Mouse (Mus musculus) ES-E14 (cell line): ENCODE data around the gene Rasgef1b. TPM values are rescaled to one million over a fixed set of nuclear protein-coding genes. Genes with fewer than 3 reads are reported as not detected.
A peak's percentile ranks its signal among the peaks of the same experiment; 100 is the strongest.

ENCODE experiments used
- DNase-seq: peaks from one replicate; pipeline ENCODE4 v3.0.0-alpha.2; 2013; ENCODE audit warnings: low read depth, low spot score
- H3K27ac ChIP-seq: 2 replicates; pipeline ENCODE4 v1.5.1; 2012; ENCODE audit warnings: low read depth, mild to moderate bottlenecking, low read length, moderate library complexity, mixed read lengths; ENCODE audit not compliant: poor library complexity, insufficient read depth, severe bottlenecking
- H3K36me3 ChIP-seq: 2 replicates; pipeline ENCODE4 v1.6.1; 2012; ENCODE audit warnings: mild to moderate bottlenecking, low read length, moderate library complexity, mixed read lengths; ENCODE audit not compliant: control insufficient read depth, poor library complexity, insufficient read depth, severe bottlenecking
- H3K4me1 ChIP-seq, 2 experiments: fragments of 150-350 bp in 1 of 2; sonication (generic) in 1 of 2; 2 replicates each; pipeline ENCODE4 v1.6.1; 2012; ENCODE audit warnings: low read length in 2 of 2, mild to moderate bottlenecking in 1 of 2, mixed read lengths in 1 of 2; ENCODE audit not compliant: control insufficient read depth in 2 of 2, insufficient read depth in 2 of 2, poor library complexity in 1 of 2
- H3K4me3 ChIP-seq, 2 experiments: fragments of 150-350 bp in 1 of 2; sonication (generic) in 1 of 2; 2 replicates each; pipeline ENCODE4 v1.5.1; 2012; ENCODE audit warnings: low read length in 2 of 2, low read depth in 1 of 2, mild to moderate bottlenecking in 1 of 2, mixed read lengths in 1 of 2; ENCODE audit not compliant: insufficient read depth in 1 of 2, poor library complexity in 1 of 2, severe bottlenecking in 1 of 2
- H3K9ac ChIP-seq: 2 replicates; pipeline ENCODE4 v1.6.1; 2012; ENCODE audit warnings: low read depth, mild to moderate bottlenecking, low read length, mixed read lengths; ENCODE audit not compliant: poor library complexity, insufficient read depth, severe bottlenecking
- H3K9me3 ChIP-seq: fragments of 150-350 bp; sonication (generic); 2 replicates; pipeline ENCODE4 v1.6.1; 2012; ENCODE audit warnings: low read depth, mild to moderate bottlenecking, low read length; ENCODE audit not compliant: control insufficient read depth, insufficient read depth
- CHD2 ChIP-seq: IDR thresholded peaks from 2 replicates; pipeline ENCODE4 v1.6.1; 2014; ENCODE audit warnings: mild to moderate bottlenecking, low read depth, low read length, inconsistent platforms
- HCFC1 ChIP-seq: IDR thresholded peaks from 2 replicates; pipeline ENCODE4 v1.6.1; 2012; ENCODE audit warnings: low read length, inconsistent platforms, borderline replicate concordance; ENCODE audit not compliant: insufficient read depth
- MAFK ChIP-seq: IDR thresholded peaks from 2 replicates; pipeline ENCODE4 v1.6.1; 2014; ENCODE audit warnings: mild to moderate bottlenecking, low read depth, low read length, inconsistent platforms; ENCODE audit not compliant: insufficient read depth
- ZC3H11A ChIP-seq: IDR thresholded peaks from 2 replicates; pipeline ENCODE4 v1.6.1; 2012; ENCODE audit warnings: low read depth, mild to moderate bottlenecking, inconsistent platforms, low read length, borderline replicate concordance
- ZNF384 ChIP-seq: IDR thresholded peaks from 2 replicates; pipeline ENCODE4 v1.6.1; 2012; ENCODE audit warnings: low read depth, low read length, inconsistent platforms
- in situ Hi-C, 2 experiments: fragments of 600-800 bp; cut with MboI; formaldehyde crosslinking; loops; one replicate each; pipeline ENCODE4 v1.15.1; 2025; ENCODE audit warnings: low sequenced_read_pairs in 2 of 2, inconsistent platforms in 1 of 2; ENCODE audit not compliant: unreplicated experiment in 2 of 2
- total RNA-seq: library from RNA; depleted of rRNA; stranded (reverse); fragments of 300-350 nt; gene quantifications from 2 replicates; pipeline ENCODE4 v1.2.3, GENCODE M21; 2012

Gene Rasgef1b
- total RNA-seq, 1 experiment = 2.8 TPM

DNA sequence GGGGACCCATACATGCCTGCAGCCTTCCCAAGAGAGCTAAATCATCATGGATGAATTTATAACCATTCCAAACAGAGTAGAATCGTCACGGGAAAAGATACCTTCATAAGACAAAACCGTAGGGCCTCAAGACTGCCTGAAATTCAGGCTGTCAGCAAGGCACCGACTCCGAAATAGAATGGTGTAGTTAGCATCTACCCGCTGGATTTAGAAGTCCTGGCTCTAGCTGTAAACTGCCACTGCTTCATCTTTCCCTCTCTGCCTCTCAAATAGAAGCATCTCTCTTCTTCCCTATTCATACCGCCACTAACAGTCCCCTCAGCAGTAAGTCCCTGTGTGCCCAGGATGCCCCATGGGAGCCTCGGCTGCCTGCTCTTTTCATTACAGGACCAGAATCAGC is 10.9 kb downstream of the Rasgef1b start:
- no peaks in the 10 kb centered on the region for H3K9me3 ChIP-seq
- in situ Hi-C loops = no loop called here
- no peaks in the 10 kb centered on the region for H3K36me3 ChIP-seq
- no peak overlapping the region for H3K9ac ChIP-seq
- no peak overlapping the region for H3K4me3 ChIP-seq
- no peak for DNase-seq
- TF ChIP-seq ZNF384 = no peak
- no peak for TF ChIP-seq MAFK
- no peak for TF ChIP-seq HCFC1
- no peak for TF ChIP-seq ZC3H11A
- no peak for TF ChIP-seq CHD2
- no peaks in the 10 kb centered on the region for H3K4me1 ChIP-seq
- H3K27ac ChIP-seq = no peak overlapping the region

DNA sequence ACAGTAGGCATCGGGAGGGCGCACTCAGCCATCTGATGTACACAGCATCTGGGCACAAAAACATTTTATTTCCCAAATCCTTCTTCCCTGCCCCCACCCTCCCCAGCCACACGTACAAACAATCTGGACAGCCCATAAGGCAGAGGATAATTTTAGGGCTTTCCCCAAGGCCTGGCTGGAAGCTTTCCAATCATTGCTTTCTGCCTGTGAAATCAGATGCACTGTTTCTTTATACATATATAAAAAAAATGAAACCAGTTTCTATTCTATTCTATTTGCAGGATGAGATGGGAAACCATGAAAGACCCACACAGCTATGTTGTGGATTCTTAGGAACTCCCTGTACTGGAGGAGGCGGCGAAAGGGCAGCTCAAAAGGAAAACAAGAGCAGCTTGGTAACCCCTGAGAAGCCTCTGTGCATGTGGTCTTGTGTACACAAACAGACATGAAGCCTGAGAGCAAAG is 13.6 kb downstream of the Rasgef1b start:
- Histone ChIP-seq H3K36me3 (no peaks in the 10 kb centered on the region), H3K4me3 (no peak overlapping the region), H3K9me3 (no peaks in the 10 kb centered on the region), H3K27ac (no peak overlapping the region), H3K9ac (no peak overlapping the region), H3K4me1 (no peaks in the 10 kb centered on the region)
- TF ChIP-seq MAFK (no peak), ZC3H11A (no peak), CHD2 (no peak), HCFC1 (no peak), ZNF384 (no peak)
- in situ Hi-C loops = no loop called here
- no peak for DNase-seq

DNA sequence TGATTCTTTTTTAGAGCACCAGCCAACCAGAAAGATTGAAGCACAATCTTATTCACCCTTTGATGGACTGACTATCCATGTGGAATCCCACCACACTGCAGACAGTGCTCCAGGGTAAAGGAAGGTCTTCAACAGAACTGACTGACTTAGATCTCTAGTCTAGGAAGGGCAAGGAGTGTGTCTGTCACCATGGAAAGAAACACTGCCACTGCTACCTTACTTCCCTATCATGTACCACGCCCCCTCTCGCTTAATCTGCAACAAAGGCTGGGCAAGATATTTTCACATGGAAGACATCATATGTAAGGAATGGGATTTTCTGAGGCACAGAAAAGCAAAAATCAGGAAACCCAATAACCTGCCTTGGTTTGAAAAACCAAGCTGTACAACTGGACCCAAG is 16.9 kb downstream of the Rasgef1b start:
- H3K4me1 ChIP-seq = no peaks in the 10 kb centered on the region
- in situ Hi-C loops = no loop called here
- DNase-seq = no peak
- H3K9me3 ChIP-seq = no peaks in the 10 kb centered on the region
- H3K9ac ChIP-seq = no peak overlapping the region
- no peak overlapping the region for H3K27ac ChIP-seq
- no peak for TF ChIP-seq ZC3H11A
- TF ChIP-seq HCFC1 = no peak
- no peak for TF ChIP-seq CHD2
- TF ChIP-seq ZNF384 = no peak
- TF ChIP-seq MAFK = no peak
- H3K4me3 ChIP-seq = no peak overlapping the region
- no peaks in the 10 kb centered on the region for H3K36me3 ChIP-seq

DNA sequence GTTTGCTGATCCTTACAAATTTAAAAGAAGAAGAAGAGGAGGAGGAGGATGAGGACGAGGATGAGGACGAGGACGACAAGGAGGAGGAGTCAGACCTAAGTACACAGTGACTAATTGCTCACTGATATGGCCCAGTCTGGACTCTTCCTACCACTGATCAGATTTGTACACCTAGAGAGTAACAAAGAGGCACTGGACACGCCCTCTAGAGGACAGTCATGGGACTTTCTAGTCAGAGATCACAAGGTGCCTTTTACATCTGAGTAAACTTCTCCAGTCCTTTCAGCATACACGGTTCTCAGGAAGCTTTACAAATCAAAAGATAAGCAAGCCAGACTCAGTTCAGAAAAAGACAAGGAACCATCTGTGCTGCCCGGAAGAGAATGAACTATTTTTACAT is 20.2 kb downstream of the Rasgef1b start:
- Histone ChIP-seq H3K4me3 (no peak overlapping the region), H3K27ac (no peak overlapping the region), H3K9me3 (no peaks in the 10 kb centered on the region), H3K9ac (no peak overlapping the region), H3K36me3 (no peaks in the 10 kb centered on the region), H3K4me1 (no peaks in the 10 kb centered on the region)
- peak; percentile 48 for DNase-seq
- in situ Hi-C loops = no loop called here
- TF ChIP-seq ZC3H11A (no peak), ZNF384 (no peak), HCFC1 (no peak), CHD2 (no peak), MAFK (no peak)

DNA sequence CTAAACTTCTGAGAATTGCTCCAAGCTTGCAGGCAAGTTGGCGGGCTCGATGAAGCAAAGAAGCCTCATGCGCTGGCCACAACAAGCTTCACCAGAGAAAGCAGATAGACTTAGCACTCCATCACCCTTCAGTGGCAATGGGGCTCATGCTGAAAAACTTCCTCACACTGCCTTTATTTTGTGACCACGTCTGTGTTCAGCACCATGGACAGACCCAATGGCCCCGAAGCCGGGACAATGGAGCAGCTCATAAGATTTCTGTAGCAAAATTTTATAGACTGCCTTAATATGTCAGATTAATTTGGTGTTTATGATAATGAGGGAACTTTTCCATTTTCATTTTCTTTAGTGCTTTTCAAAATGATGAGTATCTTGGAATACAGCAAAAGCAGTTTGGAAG is 21.6 kb downstream of the Rasgef1b start:
- TF ChIP-seq ZC3H11A (no peak), CHD2 (no peak), MAFK (no peak)
- Histone ChIP-seq H3K27ac (no peak overlapping the region), H3K36me3 (no peaks in the 10 kb centered on the region), H3K4me3 (no peak overlapping the region), H3K9me3 (no peaks in the 10 kb centered on the region), H3K4me1 (no peaks in the 10 kb centered on the region), H3K9ac (no peak overlapping the region)
- in situ Hi-C loops = no loop called here
- DNase-seq = peak; percentile 24
